Mouse (Mus musculus): ENCODE measurements around the gene Hus1b. TPM values are rescaled to one million over a fixed set of nuclear protein-coding genes. Genes with fewer than 3 reads are reported as not detected.

The Hus1b gene
- under 1 TPM in 1 of 2 experiments, not detected in 1; 0.28 TPM for total RNA-seq (2021)
- long read RNA-seq, experiment 1 = 0 reads
- long read RNA-seq, experiment 2 = 0 reads

GRCm38 (mm10) chr13:30947540-30947939 lies at the start of gene Hus1b:
TSS of gene Hus1b (minus strand) at chr13:30947759.
- TF ChIP-seq CTCF (IDR thresholded peaks at IDR 0.05) = no peak
- no peak within 1 kb of the TSS for H3K4me3 ChIP-seq
- intact Hi-C loops (cut with DNase I) = no loop called here
- no peak for DNase-seq
- H3K27ac ChIP-seq = no peak within 1 kb of the TSS

- Histone ChIP-seq H3K27ac (no peak overlapping the region), H3K4me3 (no peak overlapping the region)
- intact Hi-C loops (cut with DNase I) = no loop called here
- no peak for DNase-seq
- no peak for TF ChIP-seq CTCF (IDR thresholded peaks at IDR 0.05)
Measured at GRCm38 (mm10) chr13:30994249-30994858, 46.8 kb upstream of the Hus1b start.

GRCm38 (mm10) chr13:30993819-30994218 lies 46.3 kb upstream of the Hus1b start:
- TF ChIP-seq CTCF (IDR thresholded peaks at IDR 0.05) = peak; percentile 87
- intact Hi-C loops (cut with DNase I) = no loop called here
- Histone ChIP-seq H3K4me3 (no peak overlapping the region), H3K27ac (no peak overlapping the region)
- DNase-seq = no peak

- no peak for TF ChIP-seq CTCF (IDR thresholded peaks at IDR 0.05)
- intact Hi-C loops (cut with DNase I) = no loop called here
Measured at GRCm38 (mm10) chr13:30990233-30990632, 42.7 kb upstream of the Hus1b start.

GRCm38 (mm10) chr13:30989710-30990109 lies 42.2 kb upstream of the Hus1b start:
- intact Hi-C loops (cut with DNase I) = loop anchor here (5.0 to 10.0 kb wide), 2 partner anchors 445 to 628 kb away; partner anchors contain the start of gene Uqcrfs1
- DNase-seq = no peak
- no peak overlapping the region for H3K4me3 ChIP-seq
- H3K27ac ChIP-seq = no peak overlapping the region
- no peak for TF ChIP-seq CTCF (IDR thresholded peaks at IDR 0.05)

More at GRCm38 (mm10) chr13:30990233-30990632, 42.7 kb upstream of the Hus1b start:
- H3K27ac ChIP-seq = no peak overlapping the region
- no peak overlapping the region for H3K4me3 ChIP-seq
- DNase-seq = no peak

GRCm38 (mm10) chr13:30987686-30988085 lies 40.1 kb upstream of the Hus1b start:
- no peak overlapping the region for H3K27ac ChIP-seq
- DNase-seq = no peak
- H3K4me3 ChIP-seq = no peak overlapping the region
- no peak for TF ChIP-seq CTCF (IDR thresholded peaks at IDR 0.05)
- intact Hi-C loops (cut with DNase I) = loop anchor here (2.0 to 10.0 kb wide), 3 partner anchors 79 to 630 kb away; partner anchors contain the start of gene Uqcrfs1

GRCm38 (mm10) chr13:30986934-30987455 lies 39.4 kb upstream of the Hus1b start:
- peak overlapping the region; percentile 93; the same call in 1 of the 2 replicates for H3K27ac ChIP-seq
- peak overlapping the region; percentile 80 for H3K4me3 ChIP-seq
- no peak for DNase-seq
- intact Hi-C loops (cut with DNase I) = loop anchor here (2.0 to 10.0 kb wide), 3 partner anchors 78 to 630 kb away; partner anchors contain the start of gene Uqcrfs1
- TF ChIP-seq CTCF (IDR thresholded peaks at IDR 0.05) = no peak

GRCm38 (mm10) chr13:30985598-30986466 lies 38.3 kb upstream of the Hus1b start:
- intact Hi-C loops (cut with DNase I) = loop anchor here (2.0 to 10.0 kb wide), 3 partner anchors 77 to 631 kb away; partner anchors contain the start of gene Uqcrfs1
- peak; percentile 86 for DNase-seq
- Histone ChIP-seq H3K4me3 (peak overlapping the region; percentile 80), H3K27ac (peak overlapping the region; percentile 93)
- no peak for TF ChIP-seq CTCF (IDR thresholded peaks at IDR 0.05)

GRCm38 (mm10) chr13:30985275-30985597 lies 37.7 kb upstream of the Hus1b start:
- Histone ChIP-seq H3K27ac (peak overlapping the region; percentile 93), H3K4me3 (peak overlapping the region; percentile 80)
- TF ChIP-seq CTCF (IDR thresholded peaks at IDR 0.05) = no peak
- intact Hi-C loops (cut with DNase I) = loop anchor here (5.0 to 10.0 kb wide), 2 partner anchors 440 to 632 kb away; partner anchors contain the start of gene Uqcrfs1
- no peak for DNase-seq

GRCm38 (mm10) chr13:30981666-30982065 lies 34.1 kb upstream of the Hus1b start:
- intact Hi-C loops (cut with DNase I) = loop anchor here (10.0 kb wide), 1 partner anchor 437 kb away; the partner anchor contains the start of gene Uqcrfs1
- TF ChIP-seq CTCF (IDR thresholded peaks at IDR 0.05) = peak; percentile 88
- Histone ChIP-seq H3K4me3 (no peak overlapping the region), H3K27ac (no peak overlapping the region)
- peak; percentile 68 for DNase-seq

GRCm38 (mm10) chr13:30978224-30978623 lies 30.7 kb upstream of the Hus1b start:
- Histone ChIP-seq H3K27ac (no peak overlapping the region), H3K4me3 (no peak overlapping the region)
- DNase-seq = no peak
- no peak for TF ChIP-seq CTCF (IDR thresholded peaks at IDR 0.05)
- intact Hi-C loops (cut with DNase I) = loop anchor here (2.0 kb wide), 1 partner anchor 89 kb away; no protein-coding TSS in a partner anchor

- no peak for DNase-seq
Measured at GRCm38 (mm10) chr13:30976536-30977084, 29.1 kb upstream of the Hus1b start.

More at GRCm38 (mm10) chr13:30976536-30977084, 29.1 kb upstream of the Hus1b start:
- H3K27ac ChIP-seq = no peak overlapping the region
- intact Hi-C loops (cut with DNase I) = no loop called here
- no peak overlapping the region for H3K4me3 ChIP-seq
- no peak for TF ChIP-seq CTCF (IDR thresholded peaks at IDR 0.05)
